Mouse (Mus musculus) urinary bladder, postnatal 0 days (tissue): ENCODE data around the gene Trim65. TPM values are rescaled to one million over a fixed set of nuclear protein-coding genes. Genes with fewer than 3 reads are reported as not detected.

Source experiments
- polyA plus RNA-seq: library from polyadenylated mRNA; unstranded; fragments of >200 nt; fragmentation: Nextera tagmentation; extraction: Ambion mirVana; gene quantifications from 2 replicates; pipeline ENCODE4 v1.2.1, GENCODE M21; 2015

The Trim65 gene
- polyA plus RNA-seq: 2.8 and 3.5 TPM in 2 replicates

DNA sequence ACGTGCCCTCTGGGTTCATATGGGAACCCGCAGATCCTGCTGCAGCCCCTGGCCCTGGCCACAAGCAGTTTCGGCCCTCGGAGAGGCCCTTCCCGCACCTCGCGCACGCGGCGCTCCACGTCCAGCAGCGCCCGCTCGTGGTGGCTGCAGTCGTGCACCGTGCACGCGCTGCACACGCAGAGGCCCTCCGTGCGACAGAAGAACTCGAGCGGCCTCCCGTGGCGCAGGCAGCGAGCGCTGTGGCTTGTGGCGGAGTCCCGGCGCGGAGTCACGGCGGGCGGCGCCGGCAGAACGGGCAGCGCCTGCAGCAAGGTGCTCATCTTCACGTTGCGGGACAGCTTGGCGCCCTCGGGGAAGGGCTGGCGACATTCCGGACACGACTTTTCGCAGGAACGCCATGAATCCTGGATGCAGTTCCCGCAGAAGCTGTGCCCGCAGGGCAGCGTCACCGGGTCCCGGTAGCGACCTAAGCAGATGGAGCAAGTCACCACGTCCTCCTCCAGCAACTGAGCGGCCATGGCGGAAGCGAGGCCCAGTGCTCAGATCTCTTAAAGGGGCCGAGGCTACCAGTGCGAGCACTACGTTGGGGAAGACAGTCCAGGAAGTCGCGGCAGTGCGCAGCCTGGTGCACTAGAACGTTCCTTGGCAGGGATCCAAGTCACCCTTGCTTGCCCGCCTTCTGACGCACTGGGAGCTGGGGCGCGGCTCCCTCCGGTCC, at the start of gene Trim65:
TSS of gene Trim65 (minus strand) at position 641 of the 718 bp plus-strand sequence.

DNA sequence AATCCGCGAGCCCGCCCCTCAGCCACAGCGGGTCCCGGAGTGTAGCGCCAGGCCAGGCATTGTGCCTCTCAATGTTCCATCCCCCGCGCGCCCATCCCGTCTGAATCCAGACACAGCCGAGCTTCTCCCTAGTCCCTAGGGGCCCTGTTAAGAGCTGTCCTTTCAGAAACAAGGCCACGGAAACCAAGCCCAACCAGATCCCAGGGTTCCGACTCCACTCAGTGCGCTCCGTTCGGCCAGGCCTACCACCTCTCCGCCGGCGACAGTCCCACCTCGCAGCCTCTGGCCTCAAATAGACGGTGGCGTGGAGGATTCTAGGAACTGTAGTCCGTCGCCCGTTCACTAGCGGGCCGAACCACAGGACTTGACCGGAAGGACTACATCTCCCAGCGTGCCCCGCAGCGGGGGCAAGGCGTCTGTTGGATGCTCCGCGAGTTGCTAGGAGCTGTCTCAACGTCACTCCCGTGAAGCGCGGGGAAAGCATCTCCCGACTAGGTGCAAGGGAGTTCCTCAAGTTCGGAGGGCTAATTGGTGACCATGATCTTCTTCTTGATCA, 37.0 kb upstream of the Trim65 start, which contains the start of gene Fbf1:
TSS of gene Fbf1 (minus strand) at position 283 of the 556 bp plus-strand sequence.

DNA sequence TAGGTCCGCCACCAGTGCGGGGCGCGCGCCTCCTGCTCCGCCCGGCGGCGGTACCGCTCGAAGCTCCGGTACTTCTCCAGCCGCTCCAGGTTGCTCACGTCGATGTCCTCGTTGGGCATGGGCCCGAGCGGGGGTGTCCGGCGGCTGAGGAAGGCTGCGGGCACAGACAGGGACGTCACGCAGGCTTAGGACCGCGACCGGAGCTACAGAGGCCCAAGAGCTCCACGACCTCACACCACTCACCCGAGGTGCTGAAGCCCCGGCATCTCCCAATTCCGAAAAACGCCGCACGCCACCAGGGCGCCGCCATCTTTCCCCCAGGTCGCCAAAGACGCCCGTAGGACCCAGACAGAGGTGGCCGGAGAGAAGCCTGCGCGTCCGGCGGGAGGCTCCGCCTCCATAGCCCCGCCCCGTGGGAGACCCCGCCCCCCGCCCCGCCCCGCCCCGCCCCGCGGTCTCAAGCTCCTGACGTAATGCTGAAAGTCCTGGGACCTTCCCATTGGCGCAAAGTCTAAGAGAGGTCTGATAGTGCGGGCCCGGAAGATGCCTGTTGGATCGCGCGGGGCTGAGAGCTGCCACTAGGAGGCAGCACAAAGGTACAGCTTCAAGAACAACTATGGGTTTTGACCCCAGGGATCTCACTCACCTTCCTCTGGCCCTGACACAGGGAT, 7.7 kb upstream of the Trim65 start, which contains the start of gene Mrpl38:
TSS of gene Mrpl38 (minus strand) at position 401 of the 671 bp plus-strand sequence.

DNA sequence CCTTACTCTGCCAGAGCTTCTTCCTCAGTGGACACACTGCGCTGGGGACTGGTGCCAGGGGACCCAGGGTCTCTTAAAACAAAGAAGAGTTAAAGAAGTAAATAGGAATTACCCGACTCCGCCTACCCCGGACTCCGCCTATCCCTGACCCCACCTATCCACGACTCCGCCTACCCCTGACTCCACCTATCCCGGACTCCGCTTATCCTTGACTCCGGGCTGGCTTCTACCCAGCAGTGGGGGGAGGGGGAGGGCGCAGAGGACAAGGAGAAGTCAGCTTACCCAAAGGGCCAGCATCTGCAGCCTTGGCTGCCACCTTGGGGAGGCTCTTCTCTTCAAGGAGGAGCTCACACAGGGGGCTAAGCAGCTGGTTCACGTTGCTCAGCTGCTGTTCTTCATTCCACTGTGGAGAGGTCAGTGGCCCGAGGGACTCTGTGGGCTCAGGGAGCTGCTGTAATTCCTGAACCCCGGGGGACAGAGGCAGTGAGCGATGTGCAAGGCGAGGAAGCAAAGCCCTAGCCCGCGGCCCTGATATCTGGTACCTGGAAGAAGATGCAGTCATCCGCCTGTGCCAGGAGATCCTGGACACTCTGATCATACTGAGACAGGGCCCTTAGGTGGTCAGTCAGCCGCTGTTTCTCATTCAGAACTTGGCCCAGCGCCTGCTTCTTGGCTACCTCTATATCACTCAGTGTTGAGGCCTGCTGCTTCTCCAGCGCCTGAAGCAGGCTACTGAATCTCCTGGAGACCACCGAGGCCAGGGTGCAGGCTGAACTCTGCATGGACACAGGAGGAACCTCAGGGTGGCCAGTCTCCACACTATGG, 3.6 kb downstream of the Trim65 start, which contains the start of gene Trim47:
TSS of gene Trim47 (minus strand) at position 55 of the 825 bp plus-strand sequence.

DNA sequence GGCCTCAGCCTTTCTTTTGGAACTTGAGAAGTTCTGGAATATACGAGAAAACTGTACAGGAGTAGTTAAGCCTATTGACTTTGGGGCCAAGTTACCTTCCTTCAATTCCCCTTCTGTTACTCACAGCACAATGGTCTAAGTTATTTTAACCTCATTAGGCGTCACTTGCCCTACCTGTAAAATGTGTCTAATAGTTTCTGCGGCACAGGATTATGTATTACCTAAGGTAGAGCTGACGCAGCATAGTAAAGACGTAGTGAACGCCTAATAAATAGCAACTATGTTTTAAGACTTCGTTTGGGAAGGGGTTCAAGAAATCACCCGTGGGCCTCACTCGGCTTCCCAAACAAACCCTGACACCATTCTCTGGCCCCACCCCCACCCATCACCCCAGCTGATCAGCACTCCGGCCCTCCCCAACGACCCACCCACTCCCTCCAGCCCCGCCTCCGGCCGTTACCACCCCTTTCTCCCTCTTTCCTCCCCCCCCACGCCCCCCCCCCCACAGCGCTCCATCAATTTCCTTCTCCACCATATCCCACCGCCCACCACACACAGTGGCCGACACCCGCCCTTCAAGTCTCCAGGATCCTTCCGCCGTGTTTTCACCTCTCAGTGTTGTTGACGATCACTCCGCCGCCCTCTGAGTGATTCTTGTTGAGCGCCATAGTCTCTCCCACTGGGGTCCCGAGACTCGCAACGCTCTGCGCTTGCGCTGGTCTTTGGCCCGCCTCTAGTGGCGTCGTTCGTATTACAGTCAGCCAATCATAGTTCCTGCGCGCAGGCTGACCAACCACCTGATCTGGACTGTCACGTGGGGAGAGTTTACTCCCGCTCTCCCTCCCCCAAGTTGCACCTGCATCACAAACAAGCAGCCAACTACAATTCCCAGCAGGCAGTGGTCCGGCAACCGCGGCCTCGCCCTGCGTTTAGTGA, 44.4 kb downstream of the Trim65 start, which contains the start of gene Wbp2:
TSS of gene Wbp2 (minus strand) at position 738 of the 936 bp plus-strand sequence.

DNA sequence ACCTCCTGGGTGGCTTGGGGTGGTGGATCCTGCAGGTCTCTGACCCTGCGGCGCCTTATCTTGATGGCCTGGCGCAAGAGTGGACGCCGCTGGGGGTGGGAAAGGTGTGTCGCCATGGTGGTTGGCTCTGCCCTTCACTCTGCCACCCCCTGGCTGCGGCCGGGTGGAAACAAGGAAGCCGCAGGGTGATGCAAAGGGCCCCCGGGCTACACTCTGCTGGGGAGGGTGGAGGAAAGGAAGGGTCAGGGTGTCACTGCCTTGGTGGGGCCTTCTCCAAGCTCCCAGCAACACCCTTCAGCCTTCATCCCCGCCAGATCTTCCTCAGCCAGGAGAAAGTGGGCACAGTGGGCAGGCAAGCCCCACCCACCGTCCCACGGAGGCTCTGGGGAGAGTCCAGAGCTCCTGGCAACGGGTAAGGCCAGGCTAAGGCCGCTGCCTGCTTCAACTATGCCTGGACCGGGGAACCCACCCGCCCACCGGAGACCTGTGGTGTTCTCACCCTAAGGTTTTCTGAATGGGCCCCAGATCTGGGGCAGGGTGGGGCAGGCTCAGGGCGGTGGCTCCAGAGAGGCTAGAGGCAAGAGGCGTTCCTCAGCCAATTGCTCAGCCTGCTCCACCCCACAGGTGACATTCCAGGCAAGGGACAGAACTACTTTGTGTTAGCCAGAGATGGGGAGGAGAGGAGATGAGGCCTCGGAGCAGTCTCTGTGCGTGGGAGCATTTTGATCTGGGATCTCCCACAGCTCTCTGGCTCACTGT, 53.3 kb downstream of the Trim65 start, which contains the start of gene Unc13d:
TSS of gene Unc13d (minus strand) at position 516 of the 759 bp plus-strand sequence.

Other genes with a start within 250 kb of the Trim65 start
- gene Smim5, start 231.2 kb downstream of the Trim65 start, polyA plus RNA-seq: 3.9 and 6.6 TPM in 2 replicates
- 2.8 and 3.7 TPM in 2 replicates for gene Smim6, start 219.1 kb downstream of the Trim65 start, polyA plus RNA-seq
- gene Sap30bp, start 197.8 kb downstream of the Trim65 start, polyA plus RNA-seq: 22.6 and 24.7 TPM in 2 replicates
- gene Recql5, start 197.7 kb downstream of the Trim65 start, polyA plus RNA-seq: 8.5 and 8.6 TPM in 2 replicates
- gene Itgb4, start 156.4 kb downstream of the Trim65 start, polyA plus RNA-seq: 13.1 TPM in 2 replicates
- gene Galk1, start 118.4 kb downstream of the Trim65 start, polyA plus RNA-seq: 119 and 133 TPM in 2 replicates
- 888 and 961 TPM in 2 replicates for gene H3f3b, start 103.2 kb downstream of the Trim65 start, polyA plus RNA-seq
- gene Unk, start 100.8 kb downstream of the Trim65 start, polyA plus RNA-seq: 10.9 and 11.5 TPM in 2 replicates
- gene Unc13d, start 53.2 kb downstream of the Trim65 start, polyA plus RNA-seq: 8.6 and 9.9 TPM in 2 replicates
- gene Wbp2, start 44.1 kb downstream of the Trim65 start, polyA plus RNA-seq: 101 and 115 TPM in 2 replicates
- 33.9 and 35.1 TPM in 2 replicates for gene Trim47, start 3.9 kb downstream of the Trim65 start, polyA plus RNA-seq
- 42.2 and 43.2 TPM in 2 replicates for gene Mrpl38, start 7.7 kb upstream of the Trim65 start, polyA plus RNA-seq
- 12.2 and 13.6 TPM in 2 replicates for gene Fbf1, start 37.0 kb upstream of the Trim65 start, polyA plus RNA-seq
- 26.7 and 29.4 TPM in 2 replicates for gene Ten1, start 67.7 kb upstream of the Trim65 start, polyA plus RNA-seq
- 32.0 and 37.1 TPM in 2 replicates for gene Acox1, start 67.9 kb upstream of the Trim65 start, polyA plus RNA-seq
- gene Evpl, start 106.9 kb upstream of the Trim65 start, polyA plus RNA-seq: 17.0 and 21.1 TPM in 2 replicates
- 56.4 and 58.5 TPM in 2 replicates for gene Srp68, start 143.1 kb upstream of the Trim65 start, polyA plus RNA-seq
- gene Galr2, start 149.8 kb upstream of the Trim65 start, polyA plus RNA-seq: 3.9 and 4.6 TPM in 2 replicates
- gene Exoc7, start 176.1 kb upstream of the Trim65 start, polyA plus RNA-seq: 43.7 and 51.1 TPM in 2 replicates
- 0.19 and 0.45 TPM in 2 replicates for gene Foxj1, start 204.3 kb upstream of the Trim65 start, polyA plus RNA-seq